Mouse (Mus musculus) thymus, postnatal 4 days (tissue): Measurements from ENCODE around the gene Pfdn5.

ENCODE experiments used
- DNase-seq: peaks from one replicate; pipeline ENCODE4 v3.0.0; 2021

Pfdn5 gene

DNA sequence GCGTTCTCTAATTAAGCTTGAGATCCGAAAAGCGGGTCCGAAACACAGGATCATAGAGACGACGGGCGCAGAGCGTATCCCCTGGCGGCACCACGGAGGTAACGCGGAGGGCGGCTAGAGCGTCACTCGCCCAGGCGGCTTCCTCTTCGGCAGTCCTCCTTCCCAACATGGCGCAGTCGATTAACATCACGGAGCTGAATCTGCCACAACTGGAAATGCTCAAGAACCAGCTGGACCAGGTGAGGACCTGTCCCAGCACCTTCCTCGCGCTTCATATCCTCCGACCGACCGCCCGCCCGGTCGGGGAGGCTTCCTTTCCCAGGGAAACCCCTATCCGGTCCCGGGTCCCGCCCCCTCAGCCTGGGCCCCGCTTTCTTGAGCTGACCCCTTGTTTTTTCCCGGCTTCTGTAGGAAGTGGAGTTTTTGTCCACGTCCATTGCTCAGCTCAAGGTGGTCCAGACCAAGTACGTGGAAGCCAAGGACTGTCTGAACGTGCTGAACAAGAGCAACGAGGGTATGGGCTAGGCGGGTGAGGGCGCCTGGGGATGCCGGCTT lies at the start of gene Pfdn5:
Gene Pfdn5, plus strand, starts transcription at position 95 of the 555 bp plus-strand sequence.
- peak; percentile 91 for DNase-seq

DNA sequence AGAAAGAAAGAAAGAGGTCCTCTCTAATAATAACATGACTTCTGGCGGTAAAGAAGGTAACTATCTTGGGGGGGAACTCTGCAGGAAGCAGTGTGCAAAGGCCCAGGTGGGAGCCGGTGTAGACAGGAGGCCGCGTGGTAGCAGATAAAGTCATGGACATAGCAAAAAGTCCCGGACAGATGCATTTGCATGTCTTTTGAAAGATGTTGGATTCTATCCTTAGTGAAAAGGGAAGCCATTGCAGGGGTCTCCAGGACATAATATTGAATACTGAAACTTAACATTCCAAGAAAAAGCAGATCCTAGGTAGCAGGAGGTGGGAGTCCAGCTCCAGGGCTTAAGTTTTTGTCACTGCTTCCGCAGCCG lies 47.2 kb upstream of the Pfdn5 start:
- peak; percentile 37 for DNase-seq

DNA sequence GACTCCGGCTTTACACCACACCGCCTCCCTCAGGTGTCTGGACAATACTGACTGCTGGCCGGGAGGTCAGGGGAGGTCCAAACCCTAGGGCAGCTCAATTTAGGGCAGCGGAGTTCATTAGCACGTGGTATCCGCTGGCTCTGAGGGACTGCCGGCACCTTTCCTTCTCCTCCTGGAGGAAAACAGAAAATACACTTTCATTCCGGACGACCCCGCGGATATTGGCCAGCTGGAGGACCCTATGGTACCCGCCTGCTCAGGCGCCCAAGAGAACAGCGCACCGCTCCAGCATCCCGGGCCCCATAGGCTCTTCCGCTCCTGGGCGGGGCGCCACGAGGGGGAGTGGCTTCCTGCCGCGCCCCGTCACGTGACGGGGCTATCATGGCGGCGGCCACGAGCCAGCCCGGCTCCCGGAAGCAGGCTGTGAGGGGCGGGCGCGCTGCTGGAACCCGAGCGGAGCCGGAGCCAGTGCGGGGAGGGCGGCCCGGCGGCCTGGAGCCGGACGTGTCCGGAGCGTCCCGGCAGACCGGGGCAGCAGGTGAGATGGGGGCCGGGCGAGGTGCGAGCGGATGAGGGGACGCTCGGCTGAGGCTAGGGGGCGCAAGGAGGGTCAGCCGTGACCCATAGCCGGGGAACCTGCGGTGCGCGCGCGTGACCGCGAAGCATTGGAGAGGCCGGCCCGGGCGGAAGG lies 46.7 kb upstream of the Pfdn5 start, which contains the start of gene Mfsd5:
Gene Mfsd5, plus strand, starts transcription at position 363 of the 691 bp plus-strand sequence.
- DNase-seq: peak; percentile 95

GRCm38 (mm10) chr15:102279783-102280520 lies 46.0 kb upstream of the Pfdn5 start:
- DNase-seq: peak; percentile 19

- peak; percentile 27 for DNase-seq
Observed at GRCm38 (mm10) chr15:102280623-102281022, 45.3 kb upstream of the Pfdn5 start.

DNA sequence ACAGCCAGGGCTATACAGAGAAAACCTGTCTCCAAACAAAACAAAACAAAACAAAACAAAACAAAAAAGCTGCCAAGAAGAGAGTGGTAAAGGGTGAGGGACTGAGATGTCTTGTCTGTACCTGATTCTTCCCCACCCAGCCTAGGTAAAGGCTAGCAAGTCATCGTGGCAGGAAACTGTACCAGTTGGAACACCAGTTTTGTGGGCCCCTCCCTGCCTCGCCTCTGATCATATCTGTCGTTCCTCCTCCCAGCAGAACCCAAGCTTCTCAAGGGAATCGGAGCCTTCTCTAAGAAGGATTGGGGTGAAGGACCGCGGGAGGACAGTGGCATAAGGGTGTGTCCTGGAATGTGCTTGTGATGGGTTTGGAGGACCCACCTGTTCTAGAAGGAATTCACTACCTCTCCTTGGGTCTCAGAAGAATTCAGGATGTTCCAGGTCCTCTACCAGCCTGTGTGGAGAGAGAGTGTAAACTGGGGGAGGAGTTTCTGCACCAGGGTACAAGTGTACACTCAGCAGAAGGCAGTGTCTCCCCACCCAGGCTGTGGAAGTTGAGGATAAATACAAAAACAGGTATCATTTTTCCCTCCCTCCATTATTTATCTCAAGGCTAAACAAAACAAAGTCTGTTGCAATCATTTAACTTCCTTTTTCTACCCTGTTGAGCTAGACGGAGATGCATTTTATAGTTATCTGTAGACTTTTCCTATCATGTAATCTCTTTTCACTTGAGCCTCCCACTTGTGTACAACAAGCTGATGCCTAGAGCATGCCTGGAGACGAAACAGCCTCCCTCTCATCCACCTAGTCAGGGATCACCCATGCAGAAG lies 43.2 kb upstream of the Pfdn5 start:
- no peak for DNase-seq

- DNase-seq: no peak
Observed at GRCm38 (mm10) chr15:102283648-102284047, 42.3 kb upstream of the Pfdn5 start.

GRCm38 (mm10) chr15:102287395-102287794 lies 38.5 kb upstream of the Pfdn5 start:
- peak; percentile 59 for DNase-seq

DNA sequence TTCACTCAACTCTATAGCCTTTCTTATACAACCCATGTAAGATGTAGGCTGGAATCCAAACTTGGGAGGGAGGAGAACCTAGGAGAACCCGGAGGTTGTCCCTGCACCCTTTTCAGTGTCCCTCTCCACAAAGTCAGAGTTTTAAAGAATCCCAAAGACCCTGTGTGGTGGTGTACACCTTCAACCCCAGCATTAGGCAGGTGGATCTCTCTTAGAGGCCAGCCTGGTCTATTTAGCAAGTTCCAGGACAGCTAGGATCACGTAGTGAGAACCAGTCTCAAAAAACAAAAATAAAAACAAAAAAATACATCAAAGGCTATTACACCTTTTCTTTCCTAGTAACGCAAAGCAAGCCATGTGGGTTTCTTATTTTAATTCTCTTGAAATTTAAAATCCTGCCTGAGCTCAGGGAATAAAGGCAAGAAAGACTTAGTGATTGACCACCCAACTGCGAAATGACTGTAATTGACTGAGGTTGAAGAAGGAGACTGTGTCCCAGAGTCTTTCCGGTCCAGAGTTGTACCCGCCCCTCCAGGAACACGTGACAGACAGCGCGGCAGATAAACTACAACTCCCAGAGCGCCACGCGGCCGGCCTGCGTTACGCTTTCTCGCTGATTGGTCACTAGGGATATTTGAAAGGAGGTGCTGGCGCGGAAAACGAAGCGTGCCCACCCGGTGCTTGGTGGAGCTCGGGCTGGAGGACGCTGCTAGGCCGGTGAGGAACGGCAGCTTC lies 30.1 kb upstream of the Pfdn5 start, which contains the start of gene Espl1:
Gene Espl1, plus strand, starts transcription at position 634 of the 735 bp plus-strand sequence.
- DNase-seq: peak; percentile 96

DNA sequence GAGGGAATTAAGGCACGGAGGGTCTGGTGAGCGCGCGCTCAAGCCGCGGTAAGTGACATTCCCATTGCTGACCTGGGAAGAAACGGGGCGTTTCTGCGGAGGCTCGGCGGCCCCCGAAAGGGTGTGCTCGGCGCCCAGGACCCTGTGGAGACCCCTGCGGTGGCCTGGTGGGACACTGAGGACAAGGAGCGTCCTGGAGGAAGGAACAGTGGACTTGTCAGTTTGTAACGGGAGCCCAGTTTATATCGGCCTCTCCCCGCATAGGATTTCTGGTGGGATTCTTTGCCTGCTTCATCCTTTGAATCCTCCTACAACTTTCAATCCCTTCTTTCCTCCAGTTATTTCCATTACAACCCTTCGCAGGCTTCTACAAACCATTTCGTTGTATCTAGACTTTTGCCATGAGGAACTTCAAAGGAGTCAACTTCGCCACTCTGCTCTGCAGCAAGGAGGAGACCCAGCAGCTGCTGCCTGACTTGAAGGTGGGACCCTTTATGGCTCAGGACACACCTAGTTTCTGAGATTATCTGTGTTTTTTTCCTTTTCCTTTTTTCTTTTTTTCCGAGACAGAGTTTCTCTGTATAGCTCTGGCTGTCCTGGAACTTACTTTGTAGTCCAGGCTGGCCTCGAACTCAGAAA lies 29.4 kb upstream of the Pfdn5 start:
- DNase-seq: no peak

DNA sequence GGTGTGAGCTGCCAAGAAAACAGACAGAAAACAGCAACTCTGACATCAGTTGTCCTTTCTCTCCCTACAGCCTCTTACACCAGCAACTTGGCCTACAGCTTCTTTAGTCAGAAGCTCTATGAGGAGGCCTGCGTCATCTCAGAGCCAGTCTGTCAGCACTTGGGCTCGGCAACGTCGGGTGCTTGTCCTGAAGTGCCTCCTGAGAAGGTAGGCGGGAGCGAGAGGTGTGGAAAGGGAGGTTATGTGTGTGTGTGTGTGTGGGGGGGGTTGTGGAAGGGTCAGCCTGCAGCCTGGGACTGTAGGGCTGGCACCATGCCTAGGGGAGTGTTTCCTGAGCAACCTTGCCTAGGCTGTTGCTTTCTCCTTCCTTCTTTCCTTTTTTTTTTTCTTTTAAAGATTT lies 23.4 kb upstream of the Pfdn5 start:
- no peak for DNase-seq

DNA sequence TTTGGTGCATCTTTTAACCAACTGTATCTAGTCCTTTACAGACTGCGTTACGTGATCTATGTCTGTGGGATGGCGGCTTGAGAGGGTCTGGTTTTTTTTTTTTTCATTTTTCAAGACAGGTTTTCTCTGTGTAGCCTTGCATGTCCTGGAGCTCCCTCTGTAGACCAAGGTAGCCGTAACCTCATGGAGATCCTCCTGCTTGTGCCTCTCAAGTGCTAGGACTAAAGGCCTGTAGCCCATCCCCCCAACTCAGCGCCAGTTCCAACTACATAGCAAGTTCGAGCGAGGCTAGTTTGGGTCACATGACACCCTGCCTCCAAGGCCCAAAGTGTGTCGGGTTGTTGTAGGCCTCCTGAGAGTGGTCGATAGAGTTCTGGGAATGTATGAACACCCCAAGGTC lies 17.2 kb upstream of the Pfdn5 start:
- no peak for DNase-seq

- DNase-seq: no peak
Observed at GRCm38 (mm10) chr15:102310074-102310845, 15.7 kb upstream of the Pfdn5 start.

GRCm38 (mm10) chr15:102311489-102311888 lies 14.4 kb upstream of the Pfdn5 start:
- DNase-seq: no peak

DNA sequence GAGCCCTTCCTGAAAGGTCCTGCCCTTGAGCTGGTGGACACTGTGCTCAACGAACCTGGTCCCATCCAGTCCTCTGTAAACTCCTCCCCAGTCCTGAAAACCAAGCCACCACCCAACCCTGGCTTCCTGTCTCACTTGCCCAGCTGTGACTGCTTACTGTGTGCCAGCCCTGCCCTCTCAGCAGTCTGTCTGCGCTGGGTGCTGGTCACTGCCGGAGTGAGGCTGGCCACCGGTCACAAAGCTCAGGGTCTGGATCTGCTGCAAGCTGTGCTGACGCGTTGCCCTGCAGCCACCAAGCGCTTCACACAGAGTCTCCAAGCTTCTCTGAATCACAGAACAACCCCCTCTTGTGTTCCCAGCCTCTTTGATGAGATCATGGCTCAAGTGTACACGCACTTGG lies 10.6 kb upstream of the Pfdn5 start:
- no peak for DNase-seq

DNA sequence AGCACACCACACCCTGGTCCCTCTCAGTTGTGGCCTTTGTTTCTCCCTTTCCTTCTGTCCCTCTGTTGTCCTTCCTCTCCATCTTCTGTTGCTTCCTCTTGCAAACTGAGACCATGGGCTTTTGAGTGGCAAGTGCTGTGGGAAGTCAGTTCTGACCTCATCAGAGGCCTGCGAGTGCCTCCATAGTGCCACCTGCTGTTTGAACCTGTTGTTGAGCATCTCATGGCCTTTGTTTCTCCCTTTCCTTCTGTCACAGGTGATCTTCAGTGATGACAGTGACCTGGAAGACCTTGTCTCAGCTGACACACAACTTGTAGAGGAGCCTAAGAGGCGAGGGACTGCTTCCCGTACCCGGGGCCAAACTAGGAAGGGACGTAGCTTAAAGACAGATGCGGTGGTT lies 9.7 kb upstream of the Pfdn5 start:
- DNase-seq: peak; percentile 79

GRCm38 (mm10) chr15:102324654-102325473 lies 1.1 kb upstream of the Pfdn5 start:
- no peak for DNase-seq

GRCm38 (mm10) chr15:102326892-102327291 lies 976 bp downstream of the Pfdn5 start:
- no peak for DNase-seq

DNA sequence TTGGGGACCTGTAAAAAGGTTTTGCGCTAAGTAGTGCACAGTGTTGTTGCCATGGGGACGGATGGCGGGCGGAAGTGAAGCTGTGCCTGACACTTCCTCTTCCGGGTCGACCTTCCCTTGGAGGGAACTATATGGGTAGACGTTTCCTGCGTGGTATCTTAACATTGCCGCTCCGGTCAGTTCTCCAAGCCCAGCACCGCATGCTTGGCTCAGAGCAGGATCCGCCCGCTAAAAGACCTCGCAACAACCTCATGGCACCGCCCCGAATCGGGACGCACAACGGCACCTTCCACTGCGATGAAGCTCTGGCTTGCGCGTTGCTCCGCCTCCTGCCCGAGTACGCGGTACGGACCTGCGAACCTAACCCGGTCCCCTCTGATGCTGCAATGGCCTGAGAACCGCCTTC lies 5.7 kb downstream of the Pfdn5 start, which contains the start of gene Myg1:
Gene Myg1, plus strand, starts transcription at position 100 of the 406 bp plus-strand sequence.
- DNase-seq: peak; percentile 87

GRCm38 (mm10) chr15:102335254-102335653 lies 9.3 kb downstream of the Pfdn5 start:
- no peak for DNase-seq
